In genomic region chr12:79695832-79696434, GRCm38 (mm10) we compare ENCODE assay signal across 22 mouse cellular contexts.
DNase-seq lines count a peak whose midpoint lies in the region; ATAC-seq lines count a peak whose summit lies in the region.
"Had no signal": no experiment of that assay in that cellular context is flagged by ENCODE, and none has a peak within 500 bp of the region (broad histone marks: within the 10 kb centered on the region; RNA-seq: fewer than 3 reads in every experiment).

No protein-coding gene starts in this region.

- H3K9ac ChIP-seq in forebrain, embryonic 13.5 days: no peak overlapping the region
- no peak overlapping the region for H3K9ac ChIP-seq in limb, embryonic 15.5 days
- H3K9ac ChIP-seq: embryonic facial prominence, embryonic 12.5 days; hindbrain, embryonic 12.5 days had no signal

- no peaks in the 10 kb centered on the region for H3K9me3 ChIP-seq in forebrain, embryonic 13.5 days (replicated peaks)
- H3K9me3 ChIP-seq in forebrain, embryonic 10.5 days: no peaks in the 10 kb centered on the region
- no peaks in the 10 kb centered on the region for H3K9me3 ChIP-seq in limb, embryonic 15.5 days
- no peaks in the 10 kb centered on the region for H3K9me3 ChIP-seq in limb, embryonic 10.5 days (replicated peaks)
- H3K9me3 ChIP-seq: embryonic facial prominence, embryonic 12.5 days; heart, embryonic 10.5 days; hindbrain, embryonic 12.5 days had no signal

- H3K27ac ChIP-seq in forebrain, embryonic 13.5 days: peak overlapping the region; percentile 20; the same call in 1 of the 2 replicates
- H3K27ac ChIP-seq in forebrain, embryonic 10.5 days: no peak overlapping the region
- H3K27ac ChIP-seq in limb, embryonic 15.5 days: peak overlapping the region; percentile 47; the same call in 1 of the 2 replicates
- H3K27ac ChIP-seq in limb, embryonic 10.5 days: no peak overlapping the region
- H3K27ac ChIP-seq: heart, embryonic 10.5 days; hindbrain, embryonic 12.5 days had no signal

- H3K4me1 ChIP-seq in forebrain, embryonic 13.5 days: peaks cover 9% of the 10 kb centered on the region; the same call in 1 of the 2 replicates
- peaks cover 9% of the 10 kb centered on the region for H3K4me1 ChIP-seq in forebrain, embryonic 10.5 days
- no peaks in the 10 kb centered on the region for H3K4me1 ChIP-seq in limb, embryonic 15.5 days
- peaks cover 4% of the 10 kb centered on the region; the same call in 1 of the 2 replicates for H3K4me1 ChIP-seq in limb, embryonic 10.5 days

- no peaks in the 10 kb centered on the region for H3K36me3 ChIP-seq in forebrain, embryonic 13.5 days (ENCODE audit: poor library complexity, severe bottlenecking)
- no peaks in the 10 kb centered on the region for H3K36me3 ChIP-seq in forebrain, embryonic 10.5 days (replicated peaks)
- no peaks in the 10 kb centered on the region for H3K36me3 ChIP-seq in limb, embryonic 15.5 days
- H3K36me3 ChIP-seq in limb, embryonic 10.5 days: no peaks in the 10 kb centered on the region
- H3K36me3 ChIP-seq: embryonic facial prominence, embryonic 12.5 days; heart, embryonic 10.5 days; hindbrain, embryonic 12.5 days had no signal

- no peak overlapping the region for H3K4me2 ChIP-seq in forebrain, embryonic 13.5 days
- H3K4me2 ChIP-seq in limb, embryonic 15.5 days: no peak overlapping the region
- H3K4me2 ChIP-seq: embryonic facial prominence, embryonic 12.5 days; hindbrain, embryonic 12.5 days had no signal

- WGBS in forebrain, embryonic 13.5 days: 48% methylated on average over 3 of the region's 3 CpGs
- WGBS in forebrain, embryonic 10.5 days: 80% methylated on average over 3 of the region's 3 CpGs
- 51% methylated on average over 3 of the region's 3 CpGs for WGBS in limb, embryonic 15.5 days
- 79% methylated on average over 3 of the region's 3 CpGs for WGBS in limb, embryonic 10.5 days

- intact Hi-C loops in gastrocnemius, postnatal 36 days (cut with DNase I): no loop called here

- peak; percentile 57 for ATAC-seq in forebrain, embryonic 13.5 days
- ATAC-seq in limb, embryonic 15.5 days (ENCODE audit: insufficient number of reproducible peaks, low FRiP score, low TSS enrichment, low read depth): no peak
- ATAC-seq: hindbrain, embryonic 16.5 days; inflammation-experienced regulatory T-cells, adult 6 months; intestine, postnatal 0 days had no signal

- no peaks in the 10 kb centered on the region for H3K27me3 ChIP-seq in forebrain, embryonic 13.5 days
- no peaks in the 10 kb centered on the region for H3K27me3 ChIP-seq in forebrain, embryonic 10.5 days (ENCODE audit: poor library complexity, severe bottlenecking)
- no peaks in the 10 kb centered on the region for H3K27me3 ChIP-seq in limb, embryonic 15.5 days
- no peaks in the 10 kb centered on the region for H3K27me3 ChIP-seq in limb, embryonic 10.5 days (ENCODE audit: low read depth, poor library complexity, severe bottlenecking)
- H3K27me3 ChIP-seq: embryonic facial prominence, embryonic 12.5 days; hindbrain, embryonic 12.5 days had no signal

- no peak for DNase-seq in forebrain, embryonic 10.5 days (ENCODE audit: extremely low spot score, low spot score)
- no peak for DNase-seq in limb, embryonic 10.5 days (ENCODE audit: low spot score)
- DNase-seq in ZHBTc4 (ENCODE audit: low read depth, low spot score): peak; percentile 66
- no peak for DNase-seq in gastrocnemius, postnatal 36 days
- no peak for DNase-seq in spleen, adult 18-20 months
- DNase-seq: adrenal gland, postnatal 10 days; cerebellum, adult 11 months; cerebellum, adult 8-10 months; cerebellum, postnatal 14 days; embryo, embryonic 11 days; heart, adult 18-20 months; heart, postnatal 10 days; heart, postnatal 4 days had no signal

- H3K4me3 ChIP-seq in forebrain, embryonic 13.5 days: no peak overlapping the region
- H3K4me3 ChIP-seq in forebrain, embryonic 10.5 days: no peak overlapping the region
- no peak overlapping the region for H3K4me3 ChIP-seq in limb, embryonic 15.5 days
- H3K4me3 ChIP-seq in limb, embryonic 10.5 days: no peak overlapping the region
- H3K4me3 ChIP-seq: embryonic facial prominence, embryonic 12.5 days; erythroblast, embryonic 14.5 days; heart, embryonic 10.5 days; hindbrain, embryonic 12.5 days had no signal

Comparison
In these comparisons a context has a peak if more than half of its experiments do, and no peak if none do; other contexts are left out.
1. H3K27ac ChIP-seq: peak in forebrain, embryonic 13.5 days (single experiment) and limb, embryonic 15.5 days (single experiment); none in forebrain, embryonic 10.5 days (single experiment) and limb, embryonic 10.5 days (single experiment).